Mouse (Mus musculus): ENCODE data around the gene Phc2. TPM values are rescaled to one million over a fixed set of nuclear protein-coding genes. Genes with fewer than 3 reads are reported as not detected.
A peak's percentile ranks its signal among the peaks of the same experiment; 100 is the strongest.

Phc2 gene
- polyA plus RNA-seq, 1 experiment, result 126 TPM

DNA sequence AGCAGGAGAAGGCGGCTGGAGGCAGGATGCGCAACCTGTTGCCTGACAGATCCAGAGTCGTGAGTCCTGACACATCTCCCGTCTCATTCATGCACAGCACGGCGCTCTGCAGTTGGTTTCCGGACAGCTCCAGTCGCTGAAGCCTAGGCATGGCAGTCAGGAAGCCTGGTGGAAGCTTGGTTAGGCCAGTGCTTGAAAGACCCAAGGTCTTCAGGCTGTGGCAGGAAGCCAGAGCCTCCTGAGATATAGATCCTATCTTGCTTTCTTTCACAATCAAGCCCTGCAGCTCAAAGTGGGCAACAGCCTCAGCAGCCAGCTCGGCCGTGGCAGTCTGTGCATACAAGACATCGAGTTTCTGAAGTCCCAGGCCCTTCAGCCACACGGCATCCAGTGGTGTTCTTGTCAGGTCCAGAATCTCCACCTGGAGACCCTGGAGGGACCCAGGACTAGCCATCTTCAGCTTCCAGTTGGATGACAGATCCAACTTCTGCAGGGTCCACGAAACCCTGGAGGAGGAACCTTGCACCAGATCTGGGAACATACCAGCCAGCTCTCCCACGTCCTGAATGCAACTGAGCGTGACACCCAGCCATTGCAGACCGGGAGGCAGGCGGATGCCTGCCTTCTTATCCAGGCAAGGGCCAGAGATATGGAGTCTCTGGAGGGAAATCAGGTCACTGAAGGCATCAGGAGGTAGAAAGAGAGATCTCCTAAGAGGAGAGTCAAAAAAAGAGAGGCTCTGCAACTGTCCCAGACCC lies 37.0 kb upstream of the Phc2 start:
- no peak for TF ChIP-seq CTCF (IDR thresholded peaks at IDR 0.05; ENCODE audit: insufficient read depth, low read length)
- TF ChIP-seq POLR2A (IDR thresholded peaks at IDR 0.05; ENCODE audit: borderline replicate concordance, extremely low read depth, low read depth, low read length), result no peak
- Histone ChIP-seq H3K4me1 (ENCODE audit: control insufficient read depth, insufficient read depth, low read length) (0 out of 2 replicates have a peak, but pooled peaks cover 2% of the 10 kb centered on the region), H3K4me3 (replicated peaks; ENCODE audit: extremely low read depth, low read depth, low read length) (no peak overlapping the region)
- 45% methylated on average over 17 of the region's 17 CpGs for WGBS
- DNase-seq, result no peak

DNA sequence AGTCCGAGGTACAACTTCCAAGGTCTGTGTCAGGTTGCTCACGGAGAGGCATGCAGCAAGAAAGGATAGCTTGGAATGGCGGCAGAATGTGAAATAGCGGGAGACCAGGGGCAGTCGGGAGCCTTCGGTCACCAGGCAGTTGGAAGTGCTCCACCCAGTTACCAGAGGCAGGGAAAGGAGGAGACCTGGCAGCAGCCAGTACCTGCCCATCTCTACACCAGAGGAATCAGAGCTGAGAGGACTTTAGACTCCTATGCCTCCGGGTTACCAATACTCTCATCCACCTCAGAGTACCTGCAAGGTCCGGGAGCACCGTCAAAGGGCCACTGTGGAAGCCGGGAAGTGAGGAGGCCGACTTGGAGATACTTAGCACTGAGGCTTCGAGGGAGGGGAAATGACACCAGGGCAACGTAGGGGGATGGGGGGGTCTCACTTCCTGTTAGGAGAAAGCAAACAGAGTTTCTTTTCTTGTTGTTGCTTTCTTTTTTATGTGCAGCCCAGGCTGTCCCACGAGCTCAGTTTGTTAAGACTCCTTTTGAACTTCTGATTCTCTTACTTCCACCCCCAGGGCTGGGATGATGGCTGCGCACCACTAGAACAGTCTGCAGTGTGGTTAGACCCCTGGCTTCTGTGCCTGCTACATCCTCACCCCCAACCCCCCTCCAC lies 36.1 kb upstream of the Phc2 start, which contains the start of gene Tlr12:
Gene Tlr12, minus strand, starts transcription at position 374 of the 666 bp plus-strand sequence.
- WGBS, result 38% methylated on average over 15 of the region's 15 CpGs
- DNase-seq, result no peak
- H3K4me3 ChIP-seq (replicated peaks; ENCODE audit: extremely low read depth, low read depth, low read length), result no peak within 1 kb of the TSS
- 0 out of 2 replicates have a peak, but pooled peaks cover 2% of the 10 kb centered on the region for H3K4me1 ChIP-seq (ENCODE audit: control insufficient read depth, insufficient read depth, low read length)
- TF ChIP-seq CTCF (IDR thresholded peaks at IDR 0.05; ENCODE audit: insufficient read depth, low read length) (no peak), POLR2A (IDR thresholded peaks at IDR 0.05; ENCODE audit: borderline replicate concordance, extremely low read depth, low read depth, low read length) (no peak)

DNA sequence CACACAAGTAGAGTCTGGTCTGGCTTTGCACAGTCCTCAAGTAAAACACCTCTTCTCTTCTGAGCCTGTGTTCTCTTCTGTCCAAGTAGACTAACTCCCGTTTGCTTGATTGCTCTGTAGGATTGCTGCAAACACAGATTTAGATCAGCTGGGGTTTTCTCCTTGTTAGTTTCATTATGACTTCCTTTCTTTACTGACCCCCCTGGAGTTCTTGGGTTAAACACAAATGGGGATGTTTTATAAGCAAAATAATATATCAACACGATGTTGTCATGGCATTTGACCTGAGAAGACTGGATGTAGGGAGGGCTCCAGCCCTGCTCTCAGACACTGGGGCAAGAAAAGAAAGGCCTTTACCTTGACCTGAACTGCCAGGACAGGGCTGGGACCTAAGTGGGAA lies 35.5 kb upstream of the Phc2 start:
- 29% methylated on average over 2 of the region's 2 CpGs for WGBS
- Histone ChIP-seq H3K4me3 (replicated peaks; ENCODE audit: extremely low read depth, low read depth, low read length) (no peak overlapping the region), H3K4me1 (ENCODE audit: control insufficient read depth, insufficient read depth, low read length) (0 out of 2 replicates have a peak, but pooled peaks cover 2% of the 10 kb centered on the region)
- no peak for TF ChIP-seq POLR2A (IDR thresholded peaks at IDR 0.05; ENCODE audit: borderline replicate concordance, extremely low read depth, low read depth, low read length)
- no peak for TF ChIP-seq CTCF (IDR thresholded peaks at IDR 0.05; ENCODE audit: insufficient read depth, low read length)
- no peak for DNase-seq

DNA sequence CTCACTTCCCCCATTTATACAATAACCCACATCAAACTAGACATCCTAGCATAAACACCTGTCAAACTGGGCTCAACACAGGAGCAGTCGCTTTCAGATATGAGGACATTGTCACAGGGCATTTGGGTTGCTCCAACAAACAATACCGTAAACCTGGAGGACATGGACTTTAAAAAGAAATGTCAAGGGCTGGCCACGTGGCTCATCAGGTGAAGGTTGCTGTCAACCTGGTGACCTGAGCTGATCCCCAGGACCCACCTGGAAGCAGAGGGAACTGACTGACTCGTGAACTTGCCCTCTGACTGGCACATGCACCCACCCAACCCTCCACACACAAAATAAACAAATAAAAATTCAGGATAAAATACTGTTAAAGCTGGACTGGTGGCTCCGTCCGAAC lies 33.9 kb upstream of the Phc2 start:
- TF ChIP-seq CTCF (IDR thresholded peaks at IDR 0.05; ENCODE audit: insufficient read depth, low read length), result no peak
- TF ChIP-seq POLR2A (IDR thresholded peaks at IDR 0.05; ENCODE audit: borderline replicate concordance, extremely low read depth, low read depth, low read length), result no peak

DNA sequence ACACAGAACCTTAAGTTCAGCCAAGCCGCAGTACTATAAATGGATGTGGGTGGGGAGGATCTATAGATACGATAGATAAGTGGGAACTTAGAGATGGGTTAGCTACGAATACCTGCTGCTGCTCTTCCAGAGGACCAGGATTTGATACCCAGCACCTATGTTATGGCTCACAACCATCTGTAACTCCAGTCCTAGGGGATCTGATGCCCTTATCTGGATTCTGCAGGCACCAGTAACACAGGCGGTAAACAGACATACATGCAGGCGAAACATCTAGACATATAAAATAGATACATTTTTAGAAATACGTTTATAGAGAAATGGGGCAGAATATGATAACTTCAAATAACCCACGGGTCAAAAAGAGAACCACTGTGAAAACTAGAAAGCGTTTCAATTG lies 33.4 kb upstream of the Phc2 start:
- 84% methylated on average over 8 of the region's 8 CpGs for WGBS
- DNase-seq, result no peak
- TF ChIP-seq POLR2A (IDR thresholded peaks at IDR 0.05; ENCODE audit: borderline replicate concordance, extremely low read depth, low read depth, low read length), result no peak
- no peak for TF ChIP-seq CTCF (IDR thresholded peaks at IDR 0.05; ENCODE audit: insufficient read depth, low read length)

More for the DNA sequence above, 33.9 kb upstream of the Phc2 start:
- Histone ChIP-seq H3K4me3 (replicated peaks; ENCODE audit: extremely low read depth, low read depth, low read length) (no peak overlapping the region), H3K4me1 (ENCODE audit: control insufficient read depth, insufficient read depth, low read length) (0 out of 2 replicates have a peak, but pooled peaks cover 2% of the 10 kb centered on the region)
- DNase-seq, result no peak
- whole genome bisulfite sequencing, result 80% methylated on average over 6 of the region's 6 CpGs

DNA sequence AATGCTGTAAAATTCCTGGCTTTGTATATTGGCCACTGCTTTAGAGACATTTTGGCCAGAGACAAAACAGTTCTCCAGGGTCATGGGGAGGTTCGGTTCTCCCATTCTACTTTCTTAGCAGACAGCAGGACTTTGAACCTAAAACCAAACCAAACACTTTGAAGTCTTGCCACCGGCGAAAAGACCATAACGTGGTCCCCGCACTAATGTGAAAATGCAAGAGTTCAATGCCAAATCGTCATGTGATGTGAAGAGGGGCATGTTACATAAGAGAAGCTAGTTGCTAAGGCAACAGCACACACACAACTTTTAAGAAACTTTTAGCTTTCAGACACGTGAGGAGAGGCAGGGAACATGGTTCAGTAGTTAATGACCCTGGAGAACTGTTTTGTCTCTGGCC lies 19.1 kb upstream of the Phc2 start:
- Histone ChIP-seq H3K4me3 (replicated peaks; ENCODE audit: extremely low read depth, low read depth, low read length) (no peak overlapping the region), H3K4me1 (ENCODE audit: control insufficient read depth, insufficient read depth, low read length) (peaks cover 5% of the 10 kb centered on the region)
- no peak for DNase-seq
- TF ChIP-seq POLR2A (IDR thresholded peaks at IDR 0.05; ENCODE audit: borderline replicate concordance, extremely low read depth, low read depth, low read length) (no peak), CTCF (IDR thresholded peaks at IDR 0.05; ENCODE audit: insufficient read depth, low read length) (no peak)
- 50% methylated on average over 7 of the region's 7 CpGs for WGBS

More for the DNA sequence above, 33.4 kb upstream of the Phc2 start:
- Histone ChIP-seq H3K4me3 (replicated peaks; ENCODE audit: extremely low read depth, low read depth, low read length) (no peak overlapping the region), H3K4me1 (ENCODE audit: control insufficient read depth, insufficient read depth, low read length) (0 out of 2 replicates have a peak, but pooled peaks cover 2% of the 10 kb centered on the region)

DNA sequence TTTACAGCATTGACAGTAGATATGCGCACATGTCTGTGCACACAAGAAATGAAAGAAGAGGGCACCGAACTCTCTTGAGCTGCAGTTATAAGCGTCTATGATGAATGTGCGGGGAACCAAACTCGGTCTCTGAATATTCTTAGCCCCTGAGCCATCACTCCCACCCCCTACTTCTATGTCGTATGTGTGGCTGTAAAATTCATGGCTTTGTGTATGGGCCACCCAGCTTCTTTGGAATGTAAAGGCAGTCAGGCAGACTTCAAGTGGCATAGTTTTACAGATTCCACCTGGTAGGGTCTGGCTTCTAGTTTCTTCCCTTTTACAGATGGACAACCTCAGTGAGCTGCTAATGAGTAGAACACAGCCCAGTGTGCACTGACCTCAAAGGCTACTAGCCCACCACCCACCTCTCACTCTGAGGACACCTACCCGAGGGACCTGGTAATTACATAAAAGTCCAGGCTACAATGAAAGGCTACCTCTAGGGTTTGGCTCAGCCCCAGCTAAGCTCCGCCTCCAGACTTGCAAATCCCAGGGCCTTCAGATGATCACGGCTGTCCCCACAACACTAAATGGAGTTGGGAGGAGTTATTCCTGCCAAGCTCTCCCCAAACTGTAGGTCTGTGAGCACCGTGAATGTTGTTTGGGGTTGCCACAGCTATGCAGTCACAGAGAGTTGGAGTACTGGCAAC lies 18.5 kb upstream of the Phc2 start:
- no peak for TF ChIP-seq CTCF (IDR thresholded peaks at IDR 0.05; ENCODE audit: insufficient read depth, low read length)
- no peak for TF ChIP-seq POLR2A (IDR thresholded peaks at IDR 0.05; ENCODE audit: borderline replicate concordance, extremely low read depth, low read depth, low read length)
- Histone ChIP-seq H3K4me3 (replicated peaks; ENCODE audit: extremely low read depth, low read depth, low read length) (no peak overlapping the region), H3K4me1 (ENCODE audit: control insufficient read depth, insufficient read depth, low read length) (peaks cover 5% of the 10 kb centered on the region)
- WGBS, result 53% methylated on average over 10 of the region's 10 CpGs
- peak; percentile 23 for DNase-seq

DNA sequence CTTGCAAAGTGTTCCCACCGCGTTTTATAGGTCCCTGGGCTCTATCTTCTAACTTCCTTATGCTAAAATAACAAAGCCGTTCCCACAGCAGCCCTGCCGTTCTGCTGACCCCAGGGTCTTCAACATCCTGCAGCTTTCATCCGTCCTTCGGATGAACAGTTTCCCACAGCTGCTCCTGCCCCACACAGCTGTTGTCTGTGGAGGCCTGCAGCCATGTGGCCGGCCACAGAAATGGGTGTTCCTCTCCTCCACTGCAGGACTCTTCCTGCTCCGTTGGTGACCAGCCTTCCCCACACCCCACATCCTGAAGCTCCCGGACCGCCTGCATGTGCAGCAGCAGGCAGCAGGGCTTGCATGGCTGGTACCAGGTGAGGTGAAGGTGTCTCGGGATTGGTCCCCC lies 17.3 kb upstream of the Phc2 start:
- peaks cover 5% of the 10 kb centered on the region for H3K4me1 ChIP-seq (ENCODE audit: control insufficient read depth, insufficient read depth, low read length)
- no peak for TF ChIP-seq POLR2A (IDR thresholded peaks at IDR 0.05; ENCODE audit: borderline replicate concordance, extremely low read depth, low read depth, low read length)
- no peak for TF ChIP-seq CTCF (IDR thresholded peaks at IDR 0.05; ENCODE audit: insufficient read depth, low read length)
- DNase-seq, result no peak
- 29% methylated on average over 11 of the region's 11 CpGs for WGBS
- no peak overlapping the region for H3K4me3 ChIP-seq (replicated peaks; ENCODE audit: extremely low read depth, low read depth, low read length)

DNA sequence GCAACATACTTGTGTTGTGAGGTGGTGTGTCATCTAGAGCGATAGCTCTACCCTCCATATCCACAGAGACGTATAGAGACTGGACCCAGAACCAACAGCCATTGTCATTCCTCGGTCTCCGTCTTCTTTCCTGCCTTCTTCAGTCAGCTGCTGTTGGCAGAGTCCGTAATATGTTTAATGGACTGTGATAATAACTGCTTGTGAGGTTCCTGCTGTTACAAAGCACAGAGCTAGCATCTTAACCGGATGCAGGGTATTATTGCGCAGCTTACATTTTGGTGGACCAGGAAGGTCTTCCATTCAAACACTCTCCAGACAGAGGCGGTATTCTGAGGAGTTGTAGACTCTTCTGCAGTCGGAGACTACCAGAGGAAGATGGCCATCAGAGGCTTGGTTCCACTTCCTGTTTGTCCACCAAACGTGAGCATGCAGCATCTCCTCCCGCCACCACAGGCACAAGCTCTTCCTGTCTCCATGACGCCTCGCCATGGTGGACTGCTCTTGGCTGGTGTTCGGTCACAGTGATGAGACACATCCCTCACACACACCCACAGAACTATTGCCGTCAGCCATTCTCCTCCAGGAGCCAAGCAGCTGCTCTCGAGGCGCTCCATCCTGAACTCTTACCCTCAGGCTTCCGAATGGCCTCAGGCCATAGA lies 16.1 kb upstream of the Phc2 start:
- Histone ChIP-seq H3K4me3 (replicated peaks; ENCODE audit: extremely low read depth, low read depth, low read length) (no peak overlapping the region), H3K4me1 (ENCODE audit: control insufficient read depth, insufficient read depth, low read length) (peaks cover 5% of the 10 kb centered on the region)
- no peak for DNase-seq
- WGBS, result 68% methylated on average over 18 of the region's 18 CpGs
- TF ChIP-seq CTCF (IDR thresholded peaks at IDR 0.05; ENCODE audit: insufficient read depth, low read length) (no peak), POLR2A (IDR thresholded peaks at IDR 0.05; ENCODE audit: borderline replicate concordance, extremely low read depth, low read depth, low read length) (no peak)
